Mouse (Mus musculus) myocyte (in vitro differentiated cells): ENCODE results near the gene Junb. TPM values are rescaled to one million over a fixed set of nuclear protein-coding genes. Genes with fewer than 3 reads are reported as not detected.

Source experiments
- H3K27me3 ChIP-seq: one replicate; pipeline ENCODE4 v1.6.1; 2011; ENCODE audit not compliant: control insufficient read depth, insufficient read depth, insufficient read length
- H3K36me3 ChIP-seq: one replicate; pipeline ENCODE4 v1.6.1; 2011; ENCODE audit not compliant: control insufficient read depth, insufficient read depth
- H3K4me2 ChIP-seq: one replicate; pipeline ENCODE4 v1.6.1; 2011; ENCODE audit warnings: low read depth, control low read depth
- H3K4me3 ChIP-seq: one replicate; pipeline ENCODE4 v1.5.1; 2011; ENCODE audit warnings: mild to moderate bottlenecking, control low read depth, moderate library complexity
- H3K79me2 ChIP-seq: one replicate; pipeline ENCODE4 v1.6.1; 2011; ENCODE audit not compliant: control insufficient read depth, insufficient read depth
- H3ac ChIP-seq: one replicate; pipeline ENCODE4 v1.6.1; 2011; ENCODE audit not compliant: control insufficient read depth, insufficient read length
- CEBPB ChIP-seq: IDR thresholded peaks from 2 replicates; pipeline ENCODE4 v1.6.1; 2011; ENCODE audit warnings: mild to moderate bottlenecking, moderate library complexity; ENCODE audit not compliant: poor library complexity, insufficient read depth, severe bottlenecking
- E2F4 ChIP-seq: IDR thresholded peaks from one replicate; pipeline ENCODE4 v1.6.1; 2011; ENCODE audit warnings: mild to moderate bottlenecking, control low read depth, moderate library complexity; ENCODE audit not compliant: insufficient read depth
- MAX ChIP-seq: IDR thresholded peaks from one replicate; pipeline ENCODE4 v1.6.1; 2011; ENCODE audit warnings: low read depth, mild to moderate bottlenecking, control low read depth
- MYOD1 ChIP-seq, 3 experiments: IDR thresholded peaks; one replicate each; pipeline ENCODE4 v1.6.1; 2011; ENCODE audit warnings: control low read depth in 2 of 3, low read depth in 2 of 3, mild to moderate bottlenecking in 2 of 3, moderate library complexity in 1 of 3; ENCODE audit not compliant: insufficient read length in 2 of 3, control insufficient read depth in 1 of 3
- MYOG ChIP-seq, 3 experiments: IDR thresholded peaks; one replicate each; pipeline ENCODE4 v1.6.1; 2011; ENCODE audit warnings: control low read depth in 2 of 3, low read depth in 2 of 3, mild to moderate bottlenecking in 2 of 3; ENCODE audit not compliant: insufficient read length in 2 of 3, control insufficient read depth in 1 of 3, insufficient read depth in 1 of 3
- POLR2A ChIP-seq: IDR thresholded peaks from one replicate; pipeline ENCODE4 v1.6.1; 2011; ENCODE audit warnings: low read depth, mild to moderate bottlenecking, control low read depth, moderate library complexity; ENCODE audit not compliant: insufficient read length
- POLR2AphosphoS2 ChIP-seq: IDR thresholded peaks from one replicate; pipeline ENCODE4 v1.6.1; 2011; ENCODE audit warnings: low read depth, control low read depth; ENCODE audit not compliant: insufficient read length
- REST ChIP-seq: IDR thresholded peaks from one replicate; pipeline ENCODE4 v1.6.1; 2011; ENCODE audit warnings: mild to moderate bottlenecking, control low read depth, moderate library complexity; ENCODE audit not compliant: insufficient read depth, insufficient read length
- SRF ChIP-seq: IDR thresholded peaks from one replicate; pipeline ENCODE4 v1.6.1; 2011; ENCODE audit warnings: low read depth; ENCODE audit not compliant: control insufficient read depth, insufficient read length
- TCF12 ChIP-seq: IDR thresholded peaks from one replicate; pipeline ENCODE4 v1.6.1; 2011; ENCODE audit warnings: mild to moderate bottlenecking, control low read depth; ENCODE audit not compliant: poor library complexity, insufficient read depth, severe bottlenecking
- TCF3 ChIP-seq: IDR thresholded peaks from one replicate; pipeline ENCODE4 v1.6.1; 2011; ENCODE audit warnings: low read depth, control low read depth; ENCODE audit not compliant: insufficient read length
- USF1 ChIP-seq: IDR thresholded peaks from one replicate; pipeline ENCODE4 v1.6.1; 2011; ENCODE audit warnings: low read depth, mild to moderate bottlenecking, control low read depth, moderate library complexity
- polyA plus RNA-seq: library from polyadenylated mRNA; unstranded; fragments of >200 nt; fragmentation: generic; extraction: Trizol; gene quantifications from one replicate; pipeline ENCODE4 v1.2.1, GENCODE M21; 2012; ENCODE audit warnings: missing spikeins

The Junb gene
- polyA plus RNA-seq, 1 experiment: 140 TPM

DNA sequence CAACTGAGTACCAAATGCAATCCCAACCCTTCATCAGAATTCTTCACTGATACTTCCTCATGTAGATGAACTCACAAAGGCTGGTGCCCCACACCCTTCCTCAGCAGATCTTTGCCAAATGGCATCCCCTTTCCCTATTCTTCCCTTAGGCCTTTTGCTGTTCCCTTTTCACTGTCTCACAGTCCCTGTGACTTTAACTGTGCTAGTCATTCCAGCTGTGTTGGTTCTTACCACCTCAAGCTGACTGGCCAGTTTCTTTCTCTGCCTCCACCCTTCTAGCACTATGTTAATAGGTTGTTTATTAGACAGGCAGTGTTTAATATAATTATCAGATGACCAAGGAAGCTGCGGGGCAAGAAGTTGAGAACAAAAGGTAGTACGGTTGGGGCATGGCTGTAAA is 9.9 kb downstream of the Junb start:
- TF ChIP-seq SRF (no peak), E2F4 (no peak), TCF12 (no peak), MAX (no peak)
- Histone ChIP-seq H3K36me3 (peaks cover 7% of the 10 kb centered on the region), H3K4me3 (peak overlapping the region; percentile 99), H3K4me2 (peak overlapping the region; percentile 71), H3K79me2 (peaks cover 14% of the 10 kb centered on the region), H3K27me3 (no peaks in the 10 kb centered on the region), H3ac (peak overlapping the region; percentile 79)

DNA sequence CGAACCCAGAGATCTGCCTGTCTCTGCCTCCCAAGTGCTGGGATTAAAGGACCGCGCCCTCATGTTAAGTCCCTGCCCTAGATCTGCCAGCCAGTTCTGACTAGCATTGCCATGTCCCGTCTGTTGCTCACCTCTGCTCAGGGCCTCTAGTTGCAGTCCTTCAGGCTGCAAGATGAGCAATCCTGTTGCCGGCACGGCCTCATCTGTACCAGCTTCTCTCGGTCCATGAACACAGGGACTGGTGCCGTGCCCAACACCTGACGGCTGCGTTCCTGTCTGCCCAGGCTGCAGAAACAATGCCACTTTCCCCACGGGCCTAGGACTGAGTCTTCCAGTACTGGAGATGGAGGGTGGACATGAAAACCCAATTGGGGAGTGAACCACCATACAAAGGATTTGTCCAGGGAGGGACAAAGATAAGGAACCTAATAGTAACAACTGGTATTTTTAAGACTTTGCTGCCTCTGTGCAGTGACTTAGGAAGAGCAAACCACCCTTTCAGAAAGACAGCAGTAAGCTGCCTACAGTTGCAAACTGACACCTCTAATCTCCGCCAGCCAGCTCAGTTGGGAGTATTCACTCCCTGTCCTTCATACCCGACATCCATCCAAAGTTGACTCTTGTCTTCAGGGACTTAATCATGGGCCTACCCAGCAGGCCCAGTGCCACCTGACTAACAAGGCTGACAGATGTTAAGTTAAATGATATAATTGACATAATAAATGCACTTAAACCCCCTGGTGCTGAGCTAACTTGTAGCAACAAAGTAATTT is 10.8 kb downstream of the Junb start:
- Histone ChIP-seq H3K79me2 (peaks cover 14% of the 10 kb centered on the region), H3K36me3 (peaks cover 3% of the 10 kb centered on the region), H3K4me2 (peak overlapping the region; percentile 71), H3ac (no peak overlapping the region), H3K27me3 (no peaks in the 10 kb centered on the region), H3K4me3 (peak overlapping the region; percentile 99)
- TF ChIP-seq POLR2AphosphoS2 (no peak), MAX (no peak), USF1 (no peak), MYOD1 (IDR thresholded peaks at IDR 0.05; ENCODE audit: control insufficient read depth in 1 of 3, insufficient read length in 2 of 3, low read depth in 2 of 3) (no peak), MYOG (IDR thresholded peaks at IDR 0.05; ENCODE audit: control insufficient read depth in 1 of 3, insufficient read depth in 1 of 3, insufficient read length in 2 of 3, low read depth in 2 of 3) (no peak), E2F4 (no peak), POLR2A (no peak), REST (no peak), TCF12 (no peak), CEBPB (no peak), TCF3 (no peak), SRF (no peak)

DNA sequence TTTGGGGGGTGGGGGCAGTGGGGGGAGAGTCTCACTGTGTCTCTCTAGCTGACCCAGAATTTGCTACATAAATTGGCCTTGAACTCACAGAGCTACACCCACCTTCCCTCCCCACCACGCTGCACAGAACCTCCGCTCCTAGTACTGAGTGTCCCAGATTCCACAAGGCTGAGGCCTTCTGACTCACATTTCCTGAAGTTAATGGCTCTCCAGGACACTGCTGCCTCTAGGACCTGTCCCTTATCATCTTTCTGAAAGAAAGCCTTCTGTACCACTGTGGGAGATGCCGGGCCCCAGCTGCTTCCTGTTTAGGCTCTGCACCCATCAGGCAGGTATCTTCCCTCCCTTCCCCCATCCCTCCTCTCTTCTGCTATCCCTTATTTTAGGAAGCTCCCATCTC is 11.9 kb downstream of the Junb start:
- H3K4me2 ChIP-seq: peak overlapping the region; percentile 68
- no peak overlapping the region for H3K4me3 ChIP-seq
- H3K36me3 ChIP-seq: no peaks in the 10 kb centered on the region
- no peak overlapping the region for H3ac ChIP-seq
- H3K27me3 ChIP-seq: no peaks in the 10 kb centered on the region
- H3K79me2 ChIP-seq: peaks cover 14% of the 10 kb centered on the region
- TF ChIP-seq SRF (no peak), USF1 (no peak), MYOG (IDR thresholded peaks at IDR 0.05; ENCODE audit: control insufficient read depth in 1 of 3, insufficient read depth in 1 of 3, insufficient read length in 2 of 3, low read depth in 2 of 3) (no peak), POLR2A (no peak), MYOD1 (IDR thresholded peaks at IDR 0.05; ENCODE audit: control insufficient read depth in 1 of 3, insufficient read length in 2 of 3, low read depth in 2 of 3) (no peak), TCF3 (no peak), REST (no peak), CEBPB (no peak)

DNA sequence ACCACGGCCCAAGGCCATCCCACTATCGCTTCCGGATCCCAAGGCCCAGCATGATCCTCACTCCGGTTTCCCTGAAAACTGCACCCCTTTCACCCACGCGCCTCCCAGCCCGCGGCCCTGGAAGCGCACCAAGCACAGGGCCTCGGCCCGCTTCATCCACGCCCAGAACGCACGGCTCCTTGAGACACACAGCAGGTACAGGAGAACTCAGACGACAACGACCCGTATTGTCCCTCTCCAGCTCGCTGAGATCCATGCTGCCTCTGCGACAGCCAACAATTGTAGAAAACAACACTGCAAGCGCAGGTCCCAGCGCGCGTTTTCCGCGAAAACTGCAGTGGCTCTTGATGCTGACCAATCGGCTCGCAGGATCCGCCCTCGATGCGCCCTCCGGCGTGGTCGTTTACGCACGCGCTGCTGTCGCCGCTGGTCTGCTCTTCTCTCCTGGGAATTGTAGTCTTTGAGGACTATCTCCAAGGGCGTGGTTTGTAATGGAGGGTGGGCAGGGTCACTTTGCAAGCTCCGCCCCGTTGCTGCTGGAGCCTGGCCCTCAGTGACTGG is 12.7 kb downstream of the Junb start:
- Histone ChIP-seq H3K27me3 (no peaks in the 10 kb centered on the region), H3K79me2 (peaks cover 13% of the 10 kb centered on the region), H3K4me2 (peak overlapping the region; percentile 78), H3K4me3 (peak overlapping the region; percentile 37), H3K36me3 (no peaks in the 10 kb centered on the region), H3ac (peak overlapping the region; percentile 7)
- TF ChIP-seq POLR2AphosphoS2 (peak; percentile 86), POLR2A (peak; percentile 49), SRF (peak; percentile 20), E2F4 (peak; percentile 69), USF1 (no peak), TCF3 (no peak), TCF12 (no peak)

DNA sequence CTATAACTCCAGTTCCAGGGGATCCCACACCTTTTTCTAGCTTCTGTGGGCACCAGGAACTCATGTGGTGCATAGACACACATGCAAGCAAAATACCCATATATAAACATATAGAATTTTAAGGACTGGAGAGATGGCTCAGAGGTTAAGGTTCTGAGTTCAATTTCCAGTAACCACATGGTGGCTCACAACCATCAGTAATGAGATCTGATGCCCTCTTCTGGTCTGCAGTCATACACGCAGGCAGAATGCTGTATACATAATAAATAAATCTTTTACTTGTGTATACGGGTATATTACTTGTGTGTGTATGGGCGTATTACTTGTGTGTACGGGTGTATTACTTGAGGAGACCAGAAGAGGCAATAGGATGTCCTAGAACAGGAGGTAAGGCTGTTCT is 14.6 kb downstream of the Junb start:
- H3K79me2 ChIP-seq: no peaks in the 10 kb centered on the region
- no peak overlapping the region for H3K4me2 ChIP-seq
- no peaks in the 10 kb centered on the region for H3K27me3 ChIP-seq
- H3K4me3 ChIP-seq: no peak overlapping the region
- no peaks in the 10 kb centered on the region for H3K36me3 ChIP-seq
- TF ChIP-seq SRF (no peak), MYOD1 (IDR thresholded peaks at IDR 0.05; ENCODE audit: control insufficient read depth in 1 of 3, insufficient read length in 2 of 3, low read depth in 2 of 3) (no peak)
- no peak overlapping the region for H3ac ChIP-seq
